Mouse (Mus musculus) adrenal gland, adult 2 months (tissue): Measurements from ENCODE around the gene Pakap. TPM values are rescaled to one million over a fixed set of nuclear protein-coding genes. Genes with fewer than 3 reads are reported as not detected.

Experiments used
- DNase-seq: peaks from one replicate; pipeline ENCODE4 v3.0.0; 2021
- polyA plus RNA-seq: library from polyadenylated mRNA; depleted of rRNA; stranded (reverse); fragments of >200 nt; gene quantifications from 2 replicates; pipeline ENCODE4 v1.2.3, GENCODE M21; 2012
- total RNA-seq, 2 experiments: library from RNA; stranded (reverse); gene quantifications; 2 replicates each; pipeline ENCODE4 v1.2.3; 2021

The Pakap gene
- total and polyA plus RNA-seq, 3 experiments: 8.9 to 68.3 (median 34.9) TPM

GRCm38 (mm10) chr4:57672996-57673906 lies 105.3 kb downstream of the Pakap start:
- peak; percentile 92 for DNase-seq

DNA sequence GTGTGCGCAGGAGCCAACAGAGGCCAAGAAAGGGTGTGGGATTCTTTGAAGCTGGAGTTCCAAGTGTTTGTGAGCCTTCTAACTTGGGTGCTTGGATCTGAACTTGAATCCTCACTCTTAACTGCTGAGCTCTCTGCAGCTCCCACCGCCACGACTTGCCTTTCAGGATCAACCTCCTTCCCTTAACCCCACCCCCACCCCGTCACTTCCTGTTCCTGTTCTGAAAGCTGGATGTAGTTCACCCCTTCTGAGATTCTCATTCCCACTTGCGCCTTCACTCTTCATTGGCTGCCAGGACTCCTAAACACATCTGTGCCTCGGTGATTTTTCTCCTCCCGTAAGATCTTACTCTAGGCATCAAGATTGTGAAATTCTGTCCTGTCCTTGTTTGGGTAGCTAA lies 106.4 kb downstream of the Pakap start:
- no peak for DNase-seq

- peak; percentile 85 for DNase-seq
These were observed 107.4 kb downstream of the Pakap start for GRCm38 (mm10) chr4:57675387-57675786.

- DNase-seq: no peak
These were observed 109.9 kb downstream of the Pakap start for GRCm38 (mm10) chr4:57677916-57678315.

DNA sequence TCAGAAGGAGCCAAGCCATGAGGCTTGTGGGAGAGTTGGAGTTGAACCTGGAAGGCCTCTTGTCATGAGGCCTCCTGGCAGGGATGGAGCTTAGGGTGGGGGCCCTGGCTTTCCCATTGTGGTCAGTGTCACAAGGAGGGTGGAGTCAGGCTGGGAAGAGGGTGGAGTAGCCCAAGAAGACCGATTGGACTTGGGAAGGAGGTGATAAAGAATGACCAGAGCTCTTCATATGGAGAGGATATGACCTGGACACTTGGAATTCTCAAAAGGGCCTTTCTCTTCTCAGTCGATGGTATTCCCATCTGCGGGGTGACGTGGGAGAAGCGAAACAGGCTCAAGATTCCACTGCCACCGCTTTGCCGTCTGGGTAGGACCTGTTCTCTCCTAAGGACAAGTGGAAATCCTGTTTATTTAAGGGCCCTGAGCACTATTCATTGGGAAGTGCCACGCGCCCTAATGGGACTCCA lies 111.0 kb downstream of the Pakap start:
- no peak for DNase-seq

DNA sequence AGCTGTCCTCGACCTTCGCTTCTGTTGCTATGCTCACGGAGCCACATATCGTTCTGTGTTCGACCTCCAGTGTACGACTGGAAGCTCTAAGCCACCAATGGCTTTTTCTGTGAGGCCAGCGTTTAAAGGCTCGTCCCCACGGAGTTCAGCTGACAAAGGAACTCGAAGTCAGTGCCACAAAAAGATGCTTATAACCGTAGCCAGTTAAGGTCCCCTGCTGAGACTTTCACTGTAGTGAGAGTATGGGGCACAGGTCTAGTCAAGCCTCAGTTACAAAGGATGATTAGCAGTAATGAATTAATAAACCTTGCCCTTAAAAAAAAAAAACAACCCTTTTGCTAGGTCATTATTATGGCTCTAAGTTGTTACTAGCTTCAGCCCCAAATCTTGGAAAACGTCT lies 112.2 kb downstream of the Pakap start:
- DNase-seq: no peak

DNA sequence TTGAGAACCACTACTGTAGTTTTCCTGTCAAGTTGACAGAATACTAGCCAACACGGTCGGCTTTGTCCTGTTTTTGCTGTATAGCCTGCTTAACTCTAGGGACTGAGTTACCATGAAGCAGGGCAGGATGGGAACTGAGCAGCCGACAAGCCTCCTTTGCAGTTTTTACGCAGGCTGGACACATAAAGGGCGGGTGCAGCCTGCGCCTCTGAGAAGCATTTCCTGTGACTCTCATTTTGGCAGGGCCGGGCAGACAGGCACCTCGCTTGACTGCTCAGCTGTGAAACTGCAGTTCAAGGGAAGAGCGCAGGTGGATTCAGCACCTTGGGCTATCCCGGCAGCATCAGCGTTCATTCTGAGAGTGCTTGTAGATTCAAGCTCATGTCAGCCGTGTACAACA lies 113.5 kb downstream of the Pakap start:
- peak; percentile 41 for DNase-seq

DNA sequence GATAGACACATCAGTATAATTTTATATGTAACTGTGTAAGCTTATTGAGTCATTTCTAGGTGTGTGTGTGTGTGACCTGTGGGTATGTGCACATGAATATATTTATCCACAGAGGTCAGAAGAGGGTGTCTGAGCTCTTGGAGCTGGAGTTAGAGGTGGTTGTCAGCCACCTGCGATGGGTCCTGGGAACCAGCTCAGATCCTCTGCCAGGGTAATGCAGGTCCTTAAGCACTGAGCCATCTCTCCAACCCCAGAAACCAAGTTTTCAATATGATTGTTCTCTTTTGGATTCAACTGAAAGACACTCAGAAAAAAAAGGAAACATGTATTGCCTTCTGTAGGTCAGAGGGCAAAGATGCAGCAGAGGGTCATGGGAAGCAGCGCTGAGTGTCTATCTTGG lies 114.4 kb downstream of the Pakap start:
- DNase-seq: no peak

DNA sequence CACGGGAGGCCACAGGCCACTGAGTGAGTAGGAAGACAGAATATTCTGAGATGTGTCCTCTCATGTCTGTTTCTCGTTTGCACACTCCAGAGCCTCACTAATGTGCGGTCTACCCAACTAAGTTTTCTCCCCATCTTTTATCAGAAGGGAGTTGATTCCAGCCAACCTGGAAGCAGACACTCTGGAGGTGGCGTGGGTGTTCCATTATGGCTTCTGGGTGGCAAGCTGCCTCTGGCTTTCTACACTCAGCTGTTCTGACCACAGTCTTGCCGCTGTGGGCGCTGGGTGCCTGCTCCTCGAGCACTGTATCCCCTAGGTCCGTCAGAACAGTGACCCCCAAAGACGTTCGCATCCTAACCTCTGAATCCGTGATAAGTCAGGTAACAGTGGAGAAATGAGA lies 115.0 kb downstream of the Pakap start:
- DNase-seq: no peak

DNA sequence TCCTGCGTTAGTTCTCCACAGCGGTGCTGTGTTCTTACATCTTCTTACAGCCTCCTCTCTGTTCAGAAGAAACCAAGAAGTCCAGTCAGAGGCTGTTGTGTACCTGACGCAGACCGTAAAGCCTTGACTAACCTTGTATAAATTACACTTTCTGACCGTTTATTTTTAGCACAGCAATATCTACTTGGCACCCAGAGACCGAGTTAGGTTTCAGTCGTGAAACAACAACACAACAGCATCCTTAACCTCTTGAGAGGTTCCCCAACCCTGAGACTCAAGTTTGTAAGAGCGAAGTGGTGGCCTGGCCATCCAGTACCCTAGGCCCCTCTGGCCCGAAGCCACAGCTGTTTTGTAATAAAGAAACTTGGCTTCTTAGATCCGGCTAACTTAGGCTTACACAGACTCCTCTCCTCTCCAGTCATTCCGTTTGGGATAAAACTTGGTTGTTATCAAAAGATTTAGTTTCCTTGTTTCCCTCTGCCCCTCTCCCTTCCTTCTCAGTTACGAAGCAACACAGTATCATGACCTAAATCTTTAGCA lies 116.8 kb downstream of the Pakap start:
- DNase-seq: no peak

DNA sequence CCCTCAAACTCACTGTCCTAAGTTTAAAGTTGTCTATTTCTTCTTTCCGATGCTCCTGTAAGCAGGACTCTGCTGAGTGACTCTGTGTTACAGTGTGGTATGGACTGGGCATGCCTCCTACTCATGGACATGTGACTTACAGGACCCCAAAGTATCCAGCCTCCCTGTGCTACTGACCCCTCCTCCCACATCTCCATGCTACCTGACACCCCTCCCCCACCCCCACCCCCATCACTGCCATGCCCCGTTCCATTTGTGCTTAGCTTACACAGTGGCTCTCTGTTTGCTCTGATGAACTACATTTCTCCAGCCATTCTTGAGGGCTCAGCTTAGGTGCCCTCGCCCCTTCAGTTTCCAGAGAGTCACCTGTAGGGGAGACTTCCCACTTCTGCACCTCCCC lies 118.8 kb downstream of the Pakap start:
- no peak for DNase-seq

- no peak for DNase-seq
These were observed 119.6 kb downstream of the Pakap start for GRCm38 (mm10) chr4:57687583-57687982.

DNA sequence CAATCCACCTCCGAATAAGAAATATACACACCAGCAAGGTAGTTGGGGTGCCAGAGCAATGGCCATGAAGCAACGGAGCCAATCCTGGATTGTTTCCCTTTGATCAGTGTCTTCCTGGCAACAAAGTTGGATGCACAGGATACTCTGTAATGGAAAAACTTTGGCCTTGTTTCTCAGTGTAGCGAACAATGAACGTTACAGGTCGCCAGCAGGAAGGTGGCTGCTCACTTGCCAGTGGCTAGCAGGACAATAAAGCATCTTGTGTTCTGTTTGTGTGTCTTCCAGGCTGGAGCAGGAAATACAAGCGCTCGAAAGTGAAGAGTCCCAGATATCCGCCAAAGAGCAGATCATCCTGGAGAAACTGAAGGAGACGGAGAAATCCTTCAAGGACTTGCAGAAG lies 120.2 kb downstream of the Pakap start:
- DNase-seq: no peak

DNA sequence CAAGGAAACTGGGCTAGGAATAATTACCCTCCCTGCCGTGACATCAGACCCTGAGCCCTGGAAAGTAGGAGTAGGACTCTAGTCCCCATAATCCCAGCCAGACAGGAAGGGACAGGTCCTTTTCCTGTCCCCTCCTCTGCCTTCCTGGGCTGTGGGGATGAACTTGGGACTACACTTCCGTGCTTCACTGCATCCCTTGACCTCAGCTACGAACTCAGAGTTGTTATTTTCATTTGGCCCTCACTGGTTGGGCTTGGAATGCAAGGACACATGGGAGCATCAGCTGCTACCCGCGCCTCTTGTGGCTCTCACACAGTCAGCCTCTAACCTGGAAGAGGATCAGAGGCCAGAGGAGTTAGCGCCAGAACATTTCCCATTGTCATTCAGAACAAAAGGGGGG lies 122.0 kb downstream of the Pakap start:
- no peak for DNase-seq

DNA sequence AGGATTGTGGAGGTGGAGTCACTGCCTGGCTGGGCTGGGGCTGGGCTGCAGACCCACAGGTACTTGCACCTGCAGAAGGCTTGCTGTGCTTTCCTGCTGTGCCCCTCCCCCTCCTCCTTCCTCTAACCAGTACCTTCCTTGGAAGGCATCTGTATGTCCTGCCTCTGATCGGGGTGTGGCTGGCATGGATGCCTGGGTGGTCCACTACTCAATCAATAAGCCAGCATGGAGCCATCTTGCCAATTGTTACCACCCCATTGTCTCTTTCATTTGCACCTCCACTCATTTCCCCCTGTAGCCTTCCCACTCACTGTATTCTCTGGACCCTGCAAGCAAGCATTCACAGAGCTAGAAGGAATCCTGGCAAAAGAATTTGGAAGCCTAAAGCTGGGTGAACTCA lies 122.8 kb downstream of the Pakap start:
- no peak for DNase-seq

- DNase-seq: no peak
These were observed 126.6 kb downstream of the Pakap start for GRCm38 (mm10) chr4:57694356-57695136.

DNA sequence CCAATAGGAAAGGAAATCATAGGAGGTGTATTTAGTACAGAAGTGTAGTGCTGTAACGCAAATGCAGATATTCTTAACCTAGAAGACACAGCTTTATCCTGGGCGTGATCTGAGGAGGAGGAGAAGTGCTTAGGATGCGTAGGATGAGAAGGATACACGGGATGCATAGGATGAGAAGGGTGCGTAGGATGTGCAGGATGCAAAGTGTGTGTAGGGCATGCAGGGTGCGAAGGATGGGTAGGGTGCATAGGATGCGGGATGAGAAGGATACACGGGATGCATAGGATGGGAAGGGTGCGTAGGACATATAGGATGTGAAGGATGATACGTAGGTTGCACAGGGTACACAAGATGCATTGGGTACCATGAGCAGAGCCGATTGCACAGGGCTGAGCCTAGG lies 129.0 kb downstream of the Pakap start:
- DNase-seq: no peak

- no peak for DNase-seq
These were observed 130.1 kb downstream of the Pakap start for GRCm38 (mm10) chr4:57697918-57698611.

DNA sequence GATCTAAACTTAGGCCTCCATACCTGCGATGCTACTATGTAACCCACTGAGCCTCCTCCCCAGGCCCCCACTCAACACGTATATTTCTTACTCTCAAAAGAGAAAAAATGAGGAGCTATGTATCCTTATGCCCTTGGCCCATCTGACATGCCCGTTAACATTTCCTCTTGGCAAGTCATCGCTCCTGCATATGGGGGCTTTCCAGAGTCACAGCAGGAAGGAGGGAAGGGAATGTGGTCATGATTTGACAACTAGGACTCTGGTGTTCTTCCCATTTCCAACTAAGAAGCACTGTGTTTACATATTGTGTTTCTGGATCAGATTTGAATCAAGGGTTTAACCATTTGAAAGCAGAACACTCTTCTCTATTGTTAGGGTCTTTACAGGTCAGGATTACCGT lies 133.6 kb downstream of the Pakap start:
- DNase-seq: no peak

DNA sequence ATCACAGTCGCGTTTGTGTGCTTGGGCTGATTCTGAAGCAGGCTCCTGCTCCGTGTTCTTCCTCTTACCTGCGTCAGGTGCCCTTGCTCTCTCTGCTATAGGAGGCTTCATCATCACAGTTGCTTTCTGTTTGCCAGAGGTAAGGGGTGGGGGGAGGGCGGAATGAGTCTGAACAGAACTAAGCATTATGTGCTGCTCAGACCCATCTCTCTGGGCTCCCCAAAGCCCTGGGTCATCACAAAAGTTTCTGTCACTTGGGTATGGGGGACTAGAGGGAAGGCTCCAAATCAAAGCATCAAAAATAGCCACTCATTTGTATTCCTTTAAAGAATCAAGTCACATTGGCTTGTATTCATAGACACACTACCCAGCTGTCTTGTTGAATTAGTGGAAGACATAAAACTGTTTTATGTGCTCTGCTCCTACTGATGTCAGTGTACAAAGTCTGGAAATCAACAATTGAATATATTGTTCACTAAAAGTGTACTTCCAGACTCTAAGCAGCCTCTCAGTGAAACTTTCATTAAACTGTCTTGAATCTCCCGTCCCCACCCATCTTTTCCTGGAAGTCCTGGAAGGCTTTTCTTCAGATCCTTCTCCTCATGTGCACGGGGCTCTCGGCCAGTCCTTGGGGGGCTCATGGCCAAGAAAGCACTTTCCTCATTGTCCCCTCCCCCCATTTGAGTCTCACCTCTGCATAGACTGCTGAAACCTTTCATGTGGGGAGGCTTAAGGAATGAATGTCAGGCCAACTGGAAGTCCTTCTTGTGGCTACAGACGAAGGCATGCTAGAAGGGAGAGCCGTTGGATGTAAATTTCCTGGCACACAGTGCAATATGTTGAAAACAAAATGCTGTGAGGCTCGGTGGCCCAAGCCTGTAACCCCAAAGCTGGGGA lies 135.8 kb downstream of the Pakap start:
- no peak for DNase-seq

- DNase-seq: no peak
These were observed 136.6 kb downstream of the Pakap start for GRCm38 (mm10) chr4:57704575-57704974.
